Comparison of ENCODE assay signal across 10 mouse cellular contexts in genomic region chr9:69457143-69457542, GRCm38 (mm10). TPM values are rescaled to one million over a fixed set of nuclear protein-coding genes. Genes with fewer than 3 reads are reported as not detected.
A peak's percentile ranks its signal among the peaks of the same experiment; 100 is the strongest.
DNase-seq lines count a peak whose midpoint lies in the region; ATAC-seq and TF ChIP-seq lines count a peak whose summit lies in the region.
"Had no signal": no experiment of that assay in that cellular context is flagged by ENCODE, and none has a peak within 500 bp of the region (broad histone marks: within the 10 kb centered on the region; RNA-seq: fewer than 3 reads in every experiment).

No protein-coding gene starts in this region.

- no peaks in the 10 kb centered on the region for H3K9me3 ChIP-seq in heart, embryonic 14.5 days (ENCODE audit: control insufficient read depth, low read length)
- no peaks in the 10 kb centered on the region for H3K9me3 ChIP-seq in lung, postnatal 0 days (ENCODE audit: low read length)
- H3K9me3 ChIP-seq in heart, postnatal 0 days (replicated peaks; ENCODE audit: control insufficient read depth, low read length) = no peaks in the 10 kb centered on the region
- H3K9me3 ChIP-seq in stomach, embryonic 16.5 days (replicated peaks; ENCODE audit: control insufficient read depth, low read length) = no peaks in the 10 kb centered on the region

- TF ChIP-seq EP300 in lung, postnatal 0 days (IDR thresholded peaks at IDR 0.05) = no peak
- no peak for TF ChIP-seq EP300 in heart, postnatal 0 days (IDR thresholded peaks at IDR 0.05; ENCODE audit: low read depth)

- peak overlapping the region; percentile 85 to 87 for H3K27ac ChIP-seq in heart, embryonic 14.5 days (replicated peaks in 1 of 2; ENCODE audit: control insufficient read depth in 1 of 2, insufficient read depth in 1 of 2, low read depth in 2 of 2, low read length in 2 of 2)
- peak overlapping the region; percentile 99 for H3K27ac ChIP-seq in lung, postnatal 0 days (ENCODE audit: low read length)
- peak overlapping the region; percentile 86 for H3K27ac ChIP-seq in heart, postnatal 0 days (ENCODE audit: low read depth)
- peak overlapping the region; percentile 95 for H3K27ac ChIP-seq in stomach, embryonic 16.5 days (ENCODE audit: low read length)

- ATAC-seq in heart, embryonic 14.5 days (ENCODE audit: insufficient number of reproducible peaks, insufficient read depth, low FRiP score, low read depth) = no peak
- no peak for ATAC-seq in lung, postnatal 0 days
- no peak for ATAC-seq in heart, postnatal 0 days (ENCODE audit: insufficient read depth, low read depth)
- ATAC-seq in stomach, embryonic 16.5 days (ENCODE audit: insufficient read depth, low FRiP score) = no peak

- DNase-seq in heart, postnatal 14 days = no peak
- no peak for DNase-seq in lung, postnatal 0 days (ENCODE audit: low spot score)
- DNase-seq in lung, postnatal 36 days = no peak
- DNase-seq in heart, postnatal 0 days (ENCODE audit: low spot score) = no peak
- no peak for DNase-seq in cerebellum, postnatal 25 days
- DNase-seq in frontal cortex, postnatal 36 days (ENCODE audit: low spot score in 2 of 2) = no peak
- DNase-seq: right cerebral cortex, adult 18-20 months; thymus, adult 18-20 months had no signal

- no peak overlapping the region for H3K4me3 ChIP-seq in heart, embryonic 14.5 days (ENCODE audit: control insufficient read depth in 1 of 2, insufficient read depth in 1 of 2, low read depth in 1 of 2, low read length in 2 of 2)
- H3K4me3 ChIP-seq in lung, postnatal 0 days (ENCODE audit: low read depth, low read length) = no peak overlapping the region
- no peak overlapping the region for H3K4me3 ChIP-seq in heart, postnatal 0 days (ENCODE audit: low read depth, low read length)
- peak overlapping the region; percentile 20 for H3K4me3 ChIP-seq in stomach, embryonic 16.5 days (replicated peaks; ENCODE audit: low read length)

- intact Hi-C loops in heart, postnatal 14 days (cut with DNase I) = loop anchor here (2.0 kb wide), 1 partner anchor 16 kb away; no protein-coding TSS in a partner anchor

- H3K27me3 ChIP-seq in heart, embryonic 14.5 days (ENCODE audit: control insufficient read depth, insufficient read depth, low read length) = no peaks in the 10 kb centered on the region
- no peaks in the 10 kb centered on the region for H3K27me3 ChIP-seq in lung, postnatal 0 days (replicated peaks; ENCODE audit: insufficient read depth, low read length)
- no peaks in the 10 kb centered on the region for H3K27me3 ChIP-seq in heart, postnatal 0 days (ENCODE audit: control insufficient read depth, insufficient read depth, low read length)
- H3K27me3 ChIP-seq in stomach, embryonic 16.5 days (ENCODE audit: control insufficient read depth, insufficient read depth, low read length) = no peaks in the 10 kb centered on the region

- H3K4me2 ChIP-seq in heart, embryonic 14.5 days (ENCODE audit: low read length) = peak overlapping the region; percentile 74
- peak overlapping the region; percentile 67 for H3K4me2 ChIP-seq in lung, postnatal 0 days (replicated peaks; ENCODE audit: low read depth, low read length)
- peak overlapping the region; percentile 76; the same call in 1 of the 2 replicates for H3K4me2 ChIP-seq in heart, postnatal 0 days (ENCODE audit: low read depth, low read length)
- peak overlapping the region; percentile 70 for H3K4me2 ChIP-seq in stomach, embryonic 16.5 days (ENCODE audit: low read depth, low read length)

- 84% methylated on average over 3 of the region's 3 CpGs for WGBS in heart, embryonic 14.5 days
- WGBS in lung, postnatal 0 days = 64% methylated on average over 3 of the region's 3 CpGs
- 78% methylated on average over 3 of the region's 3 CpGs for WGBS in heart, postnatal 0 days
- WGBS in stomach, embryonic 16.5 days = 81% methylated on average over 3 of the region's 3 CpGs

- peaks cover 36 to 64% of the 10 kb centered on the region in 2 experiments for H3K4me1 ChIP-seq in heart, embryonic 14.5 days (ENCODE audit: control insufficient read depth in 2 of 2, insufficient read depth in 2 of 2, low read length in 2 of 2)
- peaks cover 43% of the 10 kb centered on the region for H3K4me1 ChIP-seq in lung, postnatal 0 days (ENCODE audit: insufficient read depth, low read depth, low read length)
- H3K4me1 ChIP-seq in heart, postnatal 0 days (ENCODE audit: control insufficient read depth, insufficient read depth) = peaks cover 61% of the 10 kb centered on the region
- H3K4me1 ChIP-seq in stomach, embryonic 16.5 days (ENCODE audit: control insufficient read depth, insufficient read depth, low read length) = peaks cover 55% of the 10 kb centered on the region

- peak overlapping the region; percentile 32; the same call in 1 of the 2 replicates for H3K9ac ChIP-seq in heart, embryonic 14.5 days (ENCODE audit: low read length)
- H3K9ac ChIP-seq in lung, postnatal 0 days (replicated peaks; ENCODE audit: low read depth) = no peak overlapping the region
- no peak overlapping the region for H3K9ac ChIP-seq in heart, postnatal 0 days (replicated peaks; ENCODE audit: low read depth, low read length)
- peak overlapping the region; percentile 53 for H3K9ac ChIP-seq in stomach, embryonic 16.5 days (ENCODE audit: low read length)

- H3K36me3 ChIP-seq in heart, embryonic 14.5 days (ENCODE audit: control insufficient read depth, insufficient read depth, low read length) = peaks cover 31% of the 10 kb centered on the region
- no peaks in the 10 kb centered on the region; the same call in 1 of the 2 replicates for H3K36me3 ChIP-seq in lung, postnatal 0 days (ENCODE audit: insufficient read depth, low read length)
- peaks cover 12% of the 10 kb centered on the region; the same call in 1 of the 2 replicates for H3K36me3 ChIP-seq in heart, postnatal 0 days (replicated peaks; ENCODE audit: control insufficient read depth, insufficient read depth, low read length)
- 0 out of 2 replicates have a peak, but pooled peaks cover 2% of the 10 kb centered on the region for H3K36me3 ChIP-seq in stomach, embryonic 16.5 days (ENCODE audit: control insufficient read depth, insufficient read depth, low read length)

- TF ChIP-seq CTCF in lung, postnatal 0 days (IDR thresholded peaks at IDR 0.05) = no peak
- TF ChIP-seq CTCF in heart, postnatal 0 days (IDR thresholded peaks at IDR 0.05; ENCODE audit: low read depth) = no peak

RNA-seq across cellular contexts. Expression of gene Anxa2, which starts 3.7 kb away (rescaled TPM):
- polyA plus RNA-seq in heart, embryonic 14.5 days (2014; fragmentation: Nextera tagmentation; extraction: Ambion mirVana) = 532 and 550 TPM in 2 replicates
- 100 to 1,000 TPM; 119 to 146 TPM for total RNA-seq in heart, postnatal 14 days (2021)
- 1,095 and 1,144 TPM in 2 replicates for polyA plus RNA-seq in lung, postnatal 0 days (2015; fragmentation: Nextera tagmentation; extraction: Ambion mirVana)
- 367 and 369 TPM in 2 replicates for total RNA-seq in heart, postnatal 0 days (2014; rRNA removed; ENCODE audit: low replicate concordance)
- 268 and 280 TPM in 2 replicates for polyA plus RNA-seq in heart, postnatal 0 days (2015; fragmentation: Nextera tagmentation; extraction: Ambion mirVana)
- polyA plus RNA-seq in stomach, embryonic 16.5 days (2015; fragmentation: Nextera tagmentation; extraction: Ambion mirVana) = 1,223 and 1,404 TPM in 2 replicates

RNA-seq across cellular contexts. Expression of gene Ice2, which starts 59.4 kb away (rescaled TPM):
- 10.9 and 13.9 TPM in 2 replicates for polyA plus RNA-seq in heart, embryonic 14.5 days (2014; fragmentation: Nextera tagmentation; extraction: Ambion mirVana)
- total RNA-seq in heart, postnatal 14 days (2021) = 1 to 10 TPM; 8.6 to 8.8 TPM
- 7.3 and 8.1 TPM in 2 replicates for polyA plus RNA-seq in lung, postnatal 0 days (2015; fragmentation: Nextera tagmentation; extraction: Ambion mirVana)
- total RNA-seq in heart, postnatal 0 days (2014; rRNA removed; ENCODE audit: low replicate concordance) = 5.9 and 9.1 TPM in 2 replicates
- 6.4 and 6.5 TPM in 2 replicates for polyA plus RNA-seq in heart, postnatal 0 days (2015; fragmentation: Nextera tagmentation; extraction: Ambion mirVana)
- polyA plus RNA-seq in stomach, embryonic 16.5 days (2015; fragmentation: Nextera tagmentation; extraction: Ambion mirVana) = 14.6 and 16.8 TPM in 2 replicates

Comparison
In these comparisons a context has a peak if more than half of its experiments do, and no peak if none do; other contexts are left out.
1. H3K9ac ChIP-seq: peak in heart, embryonic 14.5 days (single experiment) and stomach, embryonic 16.5 days (single experiment); none in lung, postnatal 0 days (single experiment) and heart, postnatal 0 days (single experiment).
2. Peak in every context shown above with its lines, with median percentiles within 50 percentile points of each other: H3K27ac ChIP-seq and H3K4me2 ChIP-seq.